ENCODE assay signal across 1 mouse cellular context in the genomic region with DNA sequence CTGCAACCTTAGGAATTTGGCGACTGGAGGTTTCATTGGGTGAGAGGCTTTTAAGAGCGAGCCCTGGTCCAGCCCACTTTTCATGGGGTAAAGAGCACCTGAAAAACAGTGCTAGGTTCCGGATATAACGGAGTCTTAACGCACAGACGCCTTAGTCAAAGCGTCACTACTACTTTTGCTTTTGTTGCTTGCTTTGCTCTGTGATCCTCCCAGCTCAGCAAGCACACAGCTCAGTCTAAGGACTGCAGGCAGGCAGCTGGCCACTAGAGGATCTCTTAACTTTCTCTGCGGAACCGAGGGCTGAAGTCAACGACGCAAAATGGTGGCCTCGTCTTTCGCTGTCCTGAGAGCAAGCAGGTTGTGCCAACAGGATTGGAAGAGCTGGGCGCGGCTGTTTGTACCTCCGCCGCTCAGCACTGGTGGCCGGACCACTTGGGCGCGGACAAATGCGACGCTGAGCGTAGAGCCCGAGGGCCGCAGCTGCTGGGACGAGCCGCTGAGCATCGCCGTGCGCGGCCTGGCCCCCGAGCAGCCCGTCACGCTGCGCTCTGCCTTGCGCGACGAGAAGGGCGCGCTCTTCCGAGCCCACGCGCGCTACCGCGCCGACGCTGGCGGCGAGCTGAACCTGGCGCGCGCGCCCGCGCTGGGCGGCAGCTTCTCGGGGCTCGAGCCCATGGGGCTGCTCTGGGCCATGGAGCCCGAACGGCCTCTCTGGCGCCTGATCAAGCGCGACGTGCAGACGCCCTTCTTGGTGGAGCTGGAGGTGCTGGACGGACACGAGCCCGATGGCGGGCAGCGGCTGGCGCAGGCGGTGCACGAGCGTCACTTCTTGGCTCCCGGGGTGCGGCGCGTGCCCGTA.
A peak's percentile ranks its signal among the peaks of the same experiment; 100 is the strongest.
TF ChIP-seq lines count a peak whose summit lies in the region.

TSS of gene Acot2 (plus strand) at position 279 of the 859 bp plus-strand sequence.

TF ChIP-seq in MEL, 35 proteins besides CTCF, POLR2A, EP300 and RAD21 (continued from another document):
- no peak for TF ChIP-seq MAZ (IDR thresholded peaks at IDR 0.05; ENCODE audit: low read depth, low read length)
- no peak for TF ChIP-seq CHD1 (IDR thresholded peaks at IDR 0.05; ENCODE audit: low read depth, low read length)
- TF ChIP-seq CHD2 (IDR thresholded peaks at IDR 0.05; ENCODE audit: low read length), result no peak
- 0 out of 2 replicates have a peak, but pooled peaks have one; percentile 48 for TF ChIP-seq TCF12 (IDR thresholded peaks at IDR 0.05; ENCODE audit: low read depth, low read length)
- TF ChIP-seq POLR2AphosphoS2 (IDR thresholded peaks at IDR 0.05; ENCODE audit: low read length), result peak; percentile 64; the same call in 1 of the 2 replicates
- TF ChIP-seq ZKSCAN1 (IDR thresholded peaks at IDR 0.05; ENCODE audit: low read depth, low read length), result no peak
- no peak for TF ChIP-seq UBTF (IDR thresholded peaks at IDR 0.05; ENCODE audit: borderline replicate concordance, insufficient read depth, low read depth, low read length)
- no peak for TF ChIP-seq GATA1 (IDR thresholded peaks at IDR 0.05; ENCODE audit: low read depth, low read length)
- peak; percentile 49; the same call in 1 of the 2 replicates for TF ChIP-seq ELF1 (IDR thresholded peaks at IDR 0.05; ENCODE audit: low read depth, low read length)
- TF ChIP-seq ZC3H11A (IDR thresholded peaks at IDR 0.05; ENCODE audit: low read depth, low read length), result peak; percentile 15; the same call in 1 of the 2 replicates
- TF ChIP-seq RCOR1 (IDR thresholded peaks at IDR 0.05; ENCODE audit: low read depth, low read length), result no peak
- TF ChIP-seq SMC3 (IDR thresholded peaks at IDR 0.05; ENCODE audit: low read depth, low read length), result peak; percentile 29; the same call in 1 of the 2 replicates
- TF ChIP-seq MYC (IDR thresholded peaks at IDR 0.05; ENCODE audit: low read depth, low read length), result no peak
- TF ChIP-seq SIN3A (IDR thresholded peaks at IDR 0.05; ENCODE audit: low read length), result peak; percentile 36
- TF ChIP-seq NELFE (IDR thresholded peaks at IDR 0.05; ENCODE audit: low read depth, low read length), result peak; percentile 28; the same call in 1 of the 2 replicates
- no peak for TF ChIP-seq HCFC1 (IDR thresholded peaks at IDR 0.05; ENCODE audit: low read depth, low read length)
- TF ChIP-seq JUND (IDR thresholded peaks at IDR 0.05; ENCODE audit: low read depth, low read length), result no peak
- no peak for TF ChIP-seq TAL1 (IDR thresholded peaks at IDR 0.05; ENCODE audit: low read length)
- TF ChIP-seq MAFK (IDR thresholded peaks at IDR 0.05; ENCODE audit: borderline replicate concordance, low read depth, low read length), result no peak
- TF ChIP-seq GABPA (IDR thresholded peaks at IDR 0.05; ENCODE audit: low read depth, low read length), result no peak
